Mouse (Mus musculus) hindbrain, embryonic 12.5 days (tissue): ENCODE results near the gene Haus3. TPM values are rescaled to one million over a fixed set of nuclear protein-coding genes. Genes with fewer than 3 reads are reported as not detected.

Experiments used
- ATAC-seq: fragments of 200-750 bp; cut with Nextera tagmentation; 2 replicates; pipeline ENCODE4 v1.8.0; 2017; ENCODE audit warnings: moderate TSS enrichment; ENCODE audit not compliant: low FRiP score
- H3K27ac ChIP-seq: fragments of 300-500 bp; sonication (generic); 2 replicates; pipeline ENCODE4 v1.5.1; 2016; ENCODE audit warnings: mild to moderate bottlenecking
- H3K27me3 ChIP-seq: fragments of 300-500 bp; sonication (generic); 2 replicates; pipeline ENCODE4 v1.6.1; 2016; ENCODE audit warnings: mild to moderate bottlenecking
- H3K36me3 ChIP-seq: fragments of 300-500 bp; sonication (generic); 2 replicates; pipeline ENCODE4 v1.6.1; 2016; ENCODE audit warnings: mild to moderate bottlenecking
- H3K4me1 ChIP-seq: fragments of 300-500 bp; sonication (generic); 2 replicates; pipeline ENCODE4 v1.6.1; 2016
- H3K4me2 ChIP-seq: fragments of 300-500 bp; sonication (generic); replicated peaks from 2 replicates; pipeline ENCODE4 v1.6.1; 2016; ENCODE audit warnings: mild to moderate bottlenecking
- H3K4me3 ChIP-seq: fragments of 300-500 bp; sonication (generic); 2 replicates; pipeline ENCODE4 v1.5.1; 2016; ENCODE audit warnings: mild to moderate bottlenecking
- H3K9ac ChIP-seq: fragments of 300-500 bp; sonication (generic); 2 replicates; pipeline ENCODE4 v1.6.1; 2016; ENCODE audit warnings: mild to moderate bottlenecking, moderate library complexity
- H3K9me3 ChIP-seq: fragments of 300-500 bp; sonication (generic); replicated peaks from 2 replicates; pipeline ENCODE4 v1.6.1; 2016; ENCODE audit warnings: mild to moderate bottlenecking
- WGBS: fragments of 180-500 bp; shearing (Covaris S2); methylation state at CpG from one replicate; pipeline ENCODE4 v1.1.7; 2016; 5-methylcytosine and 5-hydroxymethylcytosine counted together
- polyA plus RNA-seq: library from polyadenylated mRNA; unstranded; fragments of >200 nt; fragmentation: Nextera tagmentation; extraction: Ambion mirVana; gene quantifications from 2 replicates; pipeline ENCODE4 v1.2.1, GENCODE M21; 2016

Gene Haus3
- polyA plus RNA-seq, result 33.5 and 33.8 TPM in 2 replicates

DNA sequence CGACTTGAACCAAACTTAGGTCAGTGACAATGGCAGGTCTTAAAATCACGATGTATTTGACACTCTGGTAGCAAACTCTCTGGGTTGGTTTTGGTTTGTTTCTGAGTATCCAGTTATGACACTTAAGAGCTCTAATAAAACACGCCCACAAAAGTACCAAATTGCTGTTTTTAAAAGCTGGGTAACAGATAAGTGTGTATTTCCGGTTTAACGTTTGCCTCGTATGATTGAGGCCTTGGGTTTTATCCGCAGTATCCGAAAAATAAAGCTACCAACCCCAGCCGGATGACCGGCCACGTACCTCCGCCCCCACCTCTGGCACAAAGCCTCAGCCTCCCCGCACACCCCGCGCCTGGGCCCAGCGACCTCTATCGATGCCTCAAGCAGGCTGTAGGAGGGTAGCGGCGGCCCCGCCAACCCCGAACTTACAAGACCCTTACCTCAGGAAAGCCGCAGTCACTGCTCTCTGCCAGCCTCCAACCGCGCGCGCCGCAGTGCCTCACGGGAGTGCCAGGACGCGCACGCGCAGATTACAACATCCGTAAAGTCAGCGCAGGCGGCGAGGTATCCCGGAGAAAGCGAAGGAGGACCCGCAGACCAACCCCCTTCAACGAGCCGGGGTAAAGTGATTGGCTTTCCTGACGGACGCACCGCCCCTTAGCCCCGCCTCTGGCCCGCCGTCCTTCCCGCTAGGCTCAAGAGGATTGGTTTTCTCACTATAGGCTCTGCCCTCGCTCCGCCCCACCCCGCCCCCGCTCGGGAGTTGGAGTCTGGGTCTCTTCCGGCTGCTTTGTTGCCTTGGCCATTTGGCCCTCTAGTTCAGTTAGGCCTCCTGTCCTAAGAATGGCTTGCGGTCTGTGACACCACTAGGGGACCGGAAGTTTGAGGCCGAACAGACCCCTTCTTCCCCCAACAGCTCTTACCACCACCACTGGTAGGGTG, at the start of gene Haus3, which contains the start of gene Poln:
Gene Haus3 (minus strand): TSS at position 578 of the 942 bp plus-strand sequence.
Gene Poln (minus strand): TSS at position 499 of the 942 bp plus-strand sequence.
- peak within 1 kb of the TSS; percentile 60 for H3K4me2 ChIP-seq
- ATAC-seq, result peak; percentile 100

DNA sequence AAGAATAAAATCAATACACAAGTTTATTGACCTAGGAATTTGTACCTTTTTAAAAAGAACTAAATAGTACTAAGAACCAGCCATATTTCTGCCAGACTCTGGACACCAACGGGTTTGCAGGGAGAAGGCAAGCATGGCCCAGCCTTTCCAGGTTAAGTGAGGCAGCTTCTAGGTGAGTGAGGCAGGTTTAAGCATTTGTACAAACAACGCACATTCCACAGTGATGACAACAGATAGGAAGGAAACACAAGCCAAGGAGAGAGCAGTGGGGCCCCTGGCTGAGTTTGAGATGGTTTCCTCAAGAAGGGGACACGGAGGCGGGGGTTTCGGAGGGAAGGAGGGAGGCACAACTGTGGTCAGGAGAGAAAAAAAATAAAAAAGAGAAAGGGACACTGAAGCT, 49.3 kb upstream of the Haus3 start:
- WGBS, result 81% methylated on average over 5 of the region's 5 CpGs
- Histone ChIP-seq H3K36me3 (no peaks in the 10 kb centered on the region), H3K4me2 (no peak overlapping the region), H3K27ac (no peak overlapping the region), H3K4me3 (no peak overlapping the region), H3K27me3 (no peaks in the 10 kb centered on the region), H3K4me1 (no peaks in the 10 kb centered on the region), H3K9ac (no peak overlapping the region), H3K9me3 (no peaks in the 10 kb centered on the region)
- ATAC-seq, result no peak

More for the DNA sequence above, at the start of gene Haus3, which contains the start of gene Poln:
- Histone ChIP-seq H3K36me3 (peaks cover 10% of the 10 kb centered on the region), H3K4me1 (peaks cover 13% of the 10 kb centered on the region), H3K27me3 (no peaks in the 10 kb centered on the region), H3K4me3 (peak within 1 kb of the TSS; percentile 81), H3K9ac (peak within 1 kb of the TSS; percentile 86), H3K9me3 (no peaks in the 10 kb centered on the region), H3K27ac (peak within 1 kb of the TSS; percentile 92)
- under 1% methylated on average over 57 of the region's 57 CpGs for WGBS

DNA sequence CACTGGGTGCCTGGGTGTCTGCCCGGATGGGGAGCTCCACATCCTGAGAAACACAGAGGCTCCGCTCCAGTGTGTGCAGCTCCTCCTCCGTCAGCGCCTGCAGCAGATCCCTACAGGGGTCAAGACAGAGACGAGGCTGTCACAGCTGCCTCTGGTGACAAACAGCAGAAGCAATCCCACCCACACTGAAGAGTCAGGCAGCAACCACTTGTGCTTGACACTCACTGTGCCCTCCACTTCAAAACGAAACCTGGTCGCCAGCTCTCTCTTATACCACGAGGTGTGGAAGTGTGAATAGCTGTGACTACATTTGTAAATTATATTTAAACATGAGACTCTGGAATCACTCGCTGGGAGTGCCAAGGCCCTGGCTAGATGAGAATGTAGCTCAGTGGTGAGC, 48.4 kb upstream of the Haus3 start:
- Histone ChIP-seq H3K9ac (no peak overlapping the region), H3K27ac (no peak overlapping the region), H3K4me1 (no peaks in the 10 kb centered on the region), H3K27me3 (no peaks in the 10 kb centered on the region), H3K4me2 (no peak overlapping the region), H3K36me3 (no peaks in the 10 kb centered on the region), H3K9me3 (no peaks in the 10 kb centered on the region), H3K4me3 (no peak overlapping the region)
- no peak for ATAC-seq
- 70% methylated on average over 9 of the region's 9 CpGs for WGBS

DNA sequence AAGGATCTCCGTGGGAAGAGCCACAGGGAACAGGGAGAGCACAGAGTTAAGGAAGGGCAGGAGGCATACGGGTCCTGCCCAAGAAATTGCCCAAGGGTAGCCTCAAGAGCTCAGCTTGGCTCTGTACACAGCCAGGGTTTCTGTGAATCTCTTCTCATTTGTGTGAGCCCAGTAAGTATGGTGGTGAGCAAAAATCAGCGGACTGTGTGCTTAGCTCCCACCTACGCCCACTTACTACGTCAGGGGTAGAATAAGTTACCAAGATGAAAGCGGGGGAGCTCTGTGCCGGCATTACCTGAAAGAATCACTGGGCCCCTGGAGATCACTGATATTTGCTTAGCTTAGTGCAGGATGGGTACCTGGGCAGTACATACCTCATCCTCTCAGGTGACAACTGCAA, 46.7 kb upstream of the Haus3 start:
- H3K9me3 ChIP-seq, result no peaks in the 10 kb centered on the region
- H3K27ac ChIP-seq, result no peak overlapping the region
- H3K9ac ChIP-seq, result no peak overlapping the region
- no peaks in the 10 kb centered on the region for H3K4me1 ChIP-seq
- 78% methylated on average over 7 of the region's 7 CpGs for WGBS
- no peak overlapping the region for H3K4me2 ChIP-seq
- H3K4me3 ChIP-seq, result no peak overlapping the region
- H3K27me3 ChIP-seq, result no peaks in the 10 kb centered on the region
- no peaks in the 10 kb centered on the region for H3K36me3 ChIP-seq
- no peak for ATAC-seq

DNA sequence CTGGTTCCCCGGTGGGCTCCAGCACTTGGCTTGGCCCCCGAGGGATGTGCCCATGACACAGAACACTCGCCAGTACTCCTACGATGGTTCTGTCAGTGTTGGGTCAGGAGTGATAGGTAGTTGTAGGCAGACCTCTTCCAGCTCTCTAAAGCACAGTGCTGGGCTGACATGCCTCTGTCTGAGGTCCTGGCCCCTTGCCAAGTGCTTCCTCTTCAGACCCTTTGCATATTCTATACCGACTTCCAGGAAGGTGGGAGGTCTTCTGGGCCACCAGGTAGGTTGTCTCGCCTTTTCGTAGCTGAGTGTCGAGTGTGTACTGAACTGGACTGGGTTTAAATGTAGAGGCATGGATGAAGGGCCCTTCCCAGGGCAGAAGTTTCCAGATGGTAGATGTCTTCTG, 44.3 kb upstream of the Haus3 start:
- ATAC-seq, result no peak
- H3K9me3 ChIP-seq, result no peaks in the 10 kb centered on the region
- WGBS, result 84% methylated on average over 8 of the region's 8 CpGs

DNA sequence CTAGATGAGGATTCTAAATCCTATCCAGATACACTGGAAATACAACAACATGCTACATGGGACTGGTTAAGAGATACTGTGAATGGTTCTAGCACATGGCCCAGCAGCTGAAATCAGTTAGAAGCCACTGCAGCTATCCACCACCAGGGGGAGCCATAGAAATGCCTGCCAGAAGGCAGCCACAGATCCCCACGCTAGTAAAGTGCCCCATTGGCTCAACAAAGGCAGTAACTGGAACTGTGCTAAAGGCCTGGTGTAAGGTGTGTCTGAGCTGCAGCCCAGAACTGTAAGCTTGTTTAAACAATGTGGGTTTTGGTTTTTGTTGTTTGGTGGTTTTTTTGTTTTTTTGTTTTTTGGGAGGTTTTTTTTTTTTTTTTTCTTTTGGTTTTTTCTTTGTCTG, 41.0 kb upstream of the Haus3 start:
- Histone ChIP-seq H3K4me2 (no peak overlapping the region), H3K4me3 (no peak overlapping the region), H3K36me3 (no peaks in the 10 kb centered on the region), H3K9ac (no peak overlapping the region), H3K27me3 (no peaks in the 10 kb centered on the region), H3K9me3 (no peaks in the 10 kb centered on the region), H3K27ac (no peak overlapping the region), H3K4me1 (no peaks in the 10 kb centered on the region)
- peak; percentile 63 for ATAC-seq
- WGBS, result 0% methylated on average over 1 of the region's 1 CpGs

More for the DNA sequence above, 44.3 kb upstream of the Haus3 start:
- H3K27ac ChIP-seq, result no peak overlapping the region
- H3K4me1 ChIP-seq, result no peaks in the 10 kb centered on the region
- no peak overlapping the region for H3K9ac ChIP-seq
- H3K4me2 ChIP-seq, result no peak overlapping the region
- H3K27me3 ChIP-seq, result no peaks in the 10 kb centered on the region
- no peaks in the 10 kb centered on the region for H3K36me3 ChIP-seq
- H3K4me3 ChIP-seq, result no peak overlapping the region

DNA sequence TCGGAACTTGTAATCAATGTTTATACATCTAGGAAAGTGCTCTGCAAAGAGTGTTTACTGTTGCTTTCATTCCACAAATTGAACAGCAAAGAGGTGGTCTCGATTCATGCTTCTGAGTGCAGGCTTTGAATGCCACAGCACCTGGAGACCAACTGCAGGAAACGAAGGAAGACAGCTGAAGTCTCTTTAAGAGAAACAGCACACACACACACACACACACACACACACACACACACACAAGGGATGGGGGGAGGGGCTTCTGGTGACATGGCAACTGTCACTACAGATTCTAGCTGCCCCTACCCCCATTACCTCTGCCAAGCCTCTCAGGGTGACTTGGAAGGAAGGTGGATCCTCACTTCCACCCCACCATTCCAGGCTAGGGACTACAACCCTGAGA, 38.2 kb upstream of the Haus3 start:
- Histone ChIP-seq H3K9me3 (no peaks in the 10 kb centered on the region), H3K4me3 (no peak overlapping the region), H3K36me3 (no peaks in the 10 kb centered on the region), H3K9ac (no peak overlapping the region), H3K4me1 (no peaks in the 10 kb centered on the region), H3K27me3 (no peaks in the 10 kb centered on the region), H3K4me2 (no peak overlapping the region), H3K27ac (no peak overlapping the region)
- no peak for ATAC-seq
- WGBS, result 67% methylated on average over 3 of the region's 3 CpGs

DNA sequence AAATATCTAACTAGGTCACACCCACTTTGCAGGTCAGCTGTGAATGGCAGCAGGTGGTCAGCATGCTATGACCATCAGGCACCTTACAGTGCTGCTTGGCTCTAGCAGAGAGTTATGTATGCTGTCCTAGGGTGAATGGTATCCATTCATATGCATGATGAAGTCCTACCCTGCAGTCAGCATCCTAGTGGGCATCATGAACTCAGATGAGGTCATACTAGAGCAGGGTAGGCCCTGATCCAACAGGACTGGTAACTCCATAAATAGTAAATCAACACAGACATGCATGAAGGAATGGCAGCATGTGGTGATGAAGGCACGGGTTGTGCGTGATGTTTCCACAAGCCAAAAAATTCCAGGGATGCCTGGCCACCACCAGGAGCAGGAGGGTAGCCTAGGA, 36.5 kb upstream of the Haus3 start:
- Histone ChIP-seq H3K9me3 (no peaks in the 10 kb centered on the region), H3K4me1 (no peaks in the 10 kb centered on the region), H3K27me3 (no peaks in the 10 kb centered on the region), H3K27ac (no peak overlapping the region), H3K4me2 (no peak overlapping the region), H3K9ac (no peak overlapping the region), H3K36me3 (no peaks in the 10 kb centered on the region), H3K4me3 (no peak overlapping the region)
- no peak for ATAC-seq
- 77% methylated on average over 2 of the region's 2 CpGs for WGBS

DNA sequence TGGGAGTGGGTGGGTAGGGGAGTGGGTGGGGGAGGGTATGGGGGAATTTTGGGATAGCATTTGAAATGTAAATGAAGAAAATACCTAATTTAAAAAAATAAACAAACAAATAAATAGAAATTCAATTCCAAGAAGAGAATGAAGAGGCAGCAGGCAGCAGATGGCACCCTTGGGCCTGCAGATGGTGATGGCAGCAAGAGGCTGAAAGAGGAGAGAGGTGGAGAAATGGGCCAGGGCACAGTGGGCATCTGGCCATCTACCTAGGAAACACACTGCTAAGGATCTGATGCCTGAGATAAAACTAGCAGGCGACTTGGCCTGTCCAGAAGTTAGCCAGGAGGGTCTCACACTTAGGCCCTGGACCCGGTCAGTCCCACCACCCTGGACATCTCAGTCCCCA, 35.6 kb upstream of the Haus3 start:
- no peak overlapping the region for H3K27ac ChIP-seq
- H3K9me3 ChIP-seq, result no peaks in the 10 kb centered on the region
- H3K4me3 ChIP-seq, result no peak overlapping the region
- H3K9ac ChIP-seq, result no peak overlapping the region
- no peak overlapping the region for H3K4me2 ChIP-seq
- H3K27me3 ChIP-seq, result no peaks in the 10 kb centered on the region
- no peaks in the 10 kb centered on the region for H3K4me1 ChIP-seq
- WGBS, result 78% methylated on average over 2 of the region's 2 CpGs
- no peak for ATAC-seq
- H3K36me3 ChIP-seq, result no peaks in the 10 kb centered on the region

DNA sequence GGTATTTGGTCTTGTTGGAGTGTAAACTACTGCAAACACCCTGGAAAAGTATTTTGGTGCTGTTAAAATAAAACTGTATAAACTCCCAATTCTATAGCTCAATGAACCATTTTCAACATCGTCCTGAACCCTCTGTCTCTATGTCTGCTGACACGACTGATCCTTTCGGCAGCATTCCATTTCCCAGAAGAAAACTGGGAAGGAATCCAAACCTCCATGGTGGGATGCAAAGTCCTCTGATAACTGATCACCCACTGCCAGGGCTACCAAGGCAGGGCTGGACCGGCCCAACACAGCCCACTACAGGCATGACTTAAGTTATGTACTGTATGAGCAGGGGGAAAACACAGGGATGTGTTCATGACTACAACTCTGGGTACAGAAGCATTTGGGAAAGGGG, 32.7 kb upstream of the Haus3 start:
- Histone ChIP-seq H3K9ac (no peak overlapping the region), H3K4me3 (no peak overlapping the region), H3K36me3 (no peaks in the 10 kb centered on the region), H3K9me3 (no peaks in the 10 kb centered on the region), H3K27ac (no peak overlapping the region), H3K4me1 (no peaks in the 10 kb centered on the region), H3K27me3 (no peaks in the 10 kb centered on the region), H3K4me2 (no peak overlapping the region)
- ATAC-seq, result no peak
- 92% methylated on average over 4 of the region's 4 CpGs for WGBS

DNA sequence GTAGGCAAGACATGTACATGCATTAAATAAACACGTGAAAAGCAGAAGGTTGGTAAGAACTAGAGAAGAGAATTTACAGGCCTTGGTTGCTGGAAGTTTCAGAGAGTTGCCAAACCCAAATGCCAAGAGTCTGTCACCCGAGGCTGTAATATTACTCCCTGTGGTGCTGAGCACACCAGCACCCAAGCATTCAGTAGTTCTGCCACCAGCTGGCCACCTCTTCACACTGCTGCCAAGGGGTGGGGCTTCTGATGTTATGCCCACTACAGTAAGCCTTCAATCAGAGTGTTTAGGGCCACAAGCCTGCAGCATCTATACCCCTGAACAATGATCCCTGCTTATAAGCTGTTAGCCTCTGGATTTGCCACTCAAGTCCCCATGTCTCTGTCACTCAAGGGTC, 32.1 kb upstream of the Haus3 start:
- Histone ChIP-seq H3K4me1 (no peaks in the 10 kb centered on the region), H3K9ac (no peak overlapping the region), H3K9me3 (no peaks in the 10 kb centered on the region), H3K27ac (no peak overlapping the region), H3K4me3 (no peak overlapping the region), H3K27me3 (no peaks in the 10 kb centered on the region), H3K36me3 (no peaks in the 10 kb centered on the region), H3K4me2 (no peak overlapping the region)
- WGBS, result 77% methylated on average over 2 of the region's 2 CpGs
- ATAC-seq, result no peak

DNA sequence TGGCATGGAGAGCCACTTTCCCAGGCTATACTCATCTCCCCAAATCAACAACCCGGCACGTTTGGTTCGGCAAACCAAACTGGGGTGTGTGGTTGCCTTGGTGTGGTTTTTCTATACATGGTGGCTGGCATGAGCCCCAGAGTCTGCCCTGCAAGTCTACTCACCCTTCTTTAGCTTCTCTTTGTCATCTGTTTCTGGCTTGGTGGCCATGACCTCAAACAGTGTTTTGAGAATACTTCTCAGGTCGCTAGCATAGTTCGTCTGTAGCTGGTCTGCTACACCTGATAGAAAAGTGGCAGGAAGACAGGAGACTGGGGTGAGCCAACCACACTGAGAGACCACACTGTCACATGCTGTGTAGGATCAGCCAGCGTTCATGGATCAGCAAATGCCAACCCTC, 29.3 kb upstream of the Haus3 start:
- no peak overlapping the region for H3K4me3 ChIP-seq
- H3K36me3 ChIP-seq, result no peaks in the 10 kb centered on the region
- 84% methylated on average over 6 of the region's 6 CpGs for WGBS
- no peaks in the 10 kb centered on the region for H3K4me1 ChIP-seq
- no peak overlapping the region for H3K9ac ChIP-seq
- H3K27me3 ChIP-seq, result no peaks in the 10 kb centered on the region
- no peak overlapping the region for H3K27ac ChIP-seq
- H3K9me3 ChIP-seq, result no peaks in the 10 kb centered on the region
- ATAC-seq, result no peak
- no peak overlapping the region for H3K4me2 ChIP-seq

DNA sequence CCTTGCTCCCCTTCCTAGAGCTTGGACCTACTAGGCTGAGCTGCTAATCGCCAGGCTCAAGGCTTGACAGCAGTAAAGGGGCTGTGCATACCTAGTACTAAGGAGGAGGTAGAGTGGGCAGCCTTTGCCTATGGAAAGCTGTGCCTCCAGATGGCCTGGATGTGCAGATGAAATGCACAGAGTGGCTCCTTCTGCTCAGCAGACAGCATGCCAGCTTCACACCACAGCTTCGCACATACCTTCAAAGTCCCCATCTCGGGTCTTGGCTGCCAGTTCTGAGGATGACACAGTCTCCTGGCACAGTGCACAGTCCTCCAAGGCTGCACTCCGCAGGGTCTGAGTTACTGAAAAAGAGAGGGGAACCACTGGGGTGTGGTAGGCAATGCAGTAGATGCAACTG, 27.9 kb upstream of the Haus3 start:
- WGBS, result 83% methylated on average over 4 of the region's 4 CpGs
- Histone ChIP-seq H3K4me1 (no peaks in the 10 kb centered on the region), H3K9ac (no peak overlapping the region), H3K4me3 (no peak overlapping the region), H3K9me3 (no peaks in the 10 kb centered on the region), H3K4me2 (no peak overlapping the region), H3K27me3 (no peaks in the 10 kb centered on the region), H3K36me3 (no peaks in the 10 kb centered on the region), H3K27ac (no peak overlapping the region)
- no peak for ATAC-seq
